Mouse (Mus musculus) heart, embryonic 15.5 days (tissue): ENCODE measurements around the gene Pwwp2b. TPM values are rescaled to one million over a fixed set of nuclear protein-coding genes. Genes with fewer than 3 reads are reported as not detected.

ENCODE experiments used
- ATAC-seq: fragments of 200-750 bp; cut with Nextera tagmentation; replicated peaks from 2 replicates; pipeline ENCODE4 v1.8.0; 2017; ENCODE audit warnings: low read depth, moderate TSS enrichment; ENCODE audit not compliant: insufficient number of reproducible peaks, insufficient read depth, low FRiP score
- H3K27ac ChIP-seq: fragments of 300-500 bp; sonication (generic); 2 replicates; pipeline ENCODE4 v1.5.1; 2015; ENCODE audit warnings: mild to moderate bottlenecking, inconsistent platforms
- H3K27me3 ChIP-seq: fragments of 300-500 bp; sonication (generic); 2 replicates; pipeline ENCODE4 v1.6.1; 2015; ENCODE audit warnings: inconsistent platforms
- H3K36me3 ChIP-seq: fragments of 300-500 bp; sonication (generic); 2 replicates; pipeline ENCODE4 v1.6.1; 2015; ENCODE audit warnings: mild to moderate bottlenecking, inconsistent platforms
- H3K4me1 ChIP-seq: fragments of 300-500 bp; sonication (generic); replicated peaks from 2 replicates; pipeline ENCODE4 v1.6.1; 2015; ENCODE audit warnings: inconsistent platforms
- H3K4me2 ChIP-seq: fragments of 300-500 bp; sonication (generic); 2 replicates; pipeline ENCODE4 v1.6.1; 2015; ENCODE audit warnings: inconsistent platforms, mild to moderate bottlenecking, moderate library complexity
- H3K4me3 ChIP-seq: fragments of 300-500 bp; sonication (generic); 2 replicates; pipeline ENCODE4 v1.5.1; 2015; ENCODE audit warnings: mild to moderate bottlenecking, inconsistent platforms
- H3K9ac ChIP-seq: fragments of 300-500 bp; sonication (generic); 2 replicates; pipeline ENCODE4 v1.6.1; 2015; ENCODE audit warnings: mild to moderate bottlenecking, inconsistent platforms
- H3K9me3 ChIP-seq: fragments of 300-500 bp; sonication (generic); replicated peaks from 2 replicates; pipeline ENCODE4 v1.6.1; 2016; ENCODE audit warnings: inconsistent platforms
- WGBS: fragments of 180-500 bp; shearing (Covaris S2); methylation state at CpG from one replicate; pipeline ENCODE4 v1.1.7; 2015; ENCODE audit warnings: mixed read lengths; 5-methylcytosine and 5-hydroxymethylcytosine counted together
- polyA plus RNA-seq: library from polyadenylated mRNA; unstranded; fragments of >200 nt; fragmentation: Nextera tagmentation; extraction: Ambion mirVana; gene quantifications from 2 replicates; pipeline ENCODE4 v1.2.1, GENCODE M21; 2015

Pwwp2b gene
- polyA plus RNA-seq, result 7.0 and 8.5 TPM in 2 replicates

DNA sequence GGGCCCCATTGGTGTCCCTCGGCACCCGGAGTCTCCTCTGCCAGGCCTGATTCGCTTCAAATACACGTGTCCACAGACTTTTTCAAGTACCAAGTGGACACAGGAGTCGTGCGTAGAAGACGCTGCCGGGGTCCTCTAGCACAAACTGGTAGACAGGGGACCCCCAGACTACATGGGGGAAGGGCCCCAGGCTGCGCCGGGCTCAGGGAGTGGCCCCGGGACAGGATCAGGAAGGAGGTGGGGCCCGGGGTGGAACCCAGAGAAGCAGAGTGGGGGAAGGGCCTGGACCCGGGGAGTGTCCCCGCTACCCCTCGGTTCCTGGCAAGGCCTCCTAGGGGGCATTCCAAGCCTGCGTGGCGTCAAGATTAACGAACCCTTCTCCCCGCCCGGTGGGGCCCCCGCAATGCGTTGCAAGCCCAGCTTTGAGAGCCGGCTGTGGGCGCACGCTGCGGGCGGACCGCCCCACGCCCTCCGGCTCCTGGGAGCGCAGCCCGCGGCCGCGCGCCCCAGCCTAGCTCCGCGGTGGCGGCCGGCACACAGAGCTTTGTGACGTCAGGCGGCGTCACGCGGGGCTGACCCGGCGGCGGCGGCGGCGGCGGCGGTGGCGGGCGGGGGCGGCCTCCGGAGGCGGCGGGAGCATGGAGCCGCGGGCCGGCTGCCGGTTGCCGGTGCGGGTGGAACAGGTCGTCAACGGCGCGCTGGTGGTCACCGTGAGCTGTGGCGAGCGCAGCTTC lies at the start of gene Pwwp2b:
Pwwp2b (plus strand) TSS at position 602 of the 734 bp plus-strand sequence.
- peak; percentile 76 for ATAC-seq
- peaks cover 68% of the 10 kb centered on the region for H3K4me1 ChIP-seq
- no peaks in the 10 kb centered on the region for H3K27me3 ChIP-seq
- peak within 1 kb of the TSS; percentile 86 for H3K27ac ChIP-seq
- H3K9me3 ChIP-seq, result no peaks in the 10 kb centered on the region
- peak within 1 kb of the TSS; percentile 92 for H3K4me2 ChIP-seq
- under 1% methylated on average over 65 of the region's 72 CpGs for WGBS
- H3K36me3 ChIP-seq, result no peaks in the 10 kb centered on the region
- H3K9ac ChIP-seq, result peak within 1 kb of the TSS; percentile 88
- H3K4me3 ChIP-seq, result peak within 1 kb of the TSS; percentile 77

DNA sequence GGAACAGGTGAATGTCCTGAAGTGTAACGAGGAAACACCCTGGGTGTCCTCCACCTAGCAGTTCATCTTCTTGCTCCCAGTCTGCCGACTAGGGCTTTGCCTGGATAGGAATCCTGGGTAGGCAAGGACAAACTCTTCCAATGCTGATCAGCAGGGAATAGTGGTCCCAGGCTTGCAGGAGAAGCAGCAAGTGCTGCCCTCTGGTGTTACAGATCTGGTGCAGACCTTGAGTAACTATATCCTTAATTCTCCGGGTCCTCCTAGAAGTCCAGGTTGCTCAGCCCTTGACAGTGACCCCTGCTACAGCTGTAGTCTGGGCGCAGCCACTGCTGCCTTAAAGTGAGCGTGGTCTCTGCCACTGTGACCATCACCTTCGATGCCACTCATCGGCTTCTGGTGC lies 48.2 kb upstream of the Pwwp2b start:
- Histone ChIP-seq H3K36me3 (no peaks in the 10 kb centered on the region), H3K4me3 (no peak overlapping the region), H3K27me3 (peaks cover 26% of the 10 kb centered on the region), H3K9me3 (no peaks in the 10 kb centered on the region), H3K9ac (no peak overlapping the region), H3K4me2 (no peak overlapping the region), H3K27ac (no peak overlapping the region), H3K4me1 (no peaks in the 10 kb centered on the region)
- 23% methylated on average over 7 of the region's 7 CpGs for WGBS
- ATAC-seq, result no peak

DNA sequence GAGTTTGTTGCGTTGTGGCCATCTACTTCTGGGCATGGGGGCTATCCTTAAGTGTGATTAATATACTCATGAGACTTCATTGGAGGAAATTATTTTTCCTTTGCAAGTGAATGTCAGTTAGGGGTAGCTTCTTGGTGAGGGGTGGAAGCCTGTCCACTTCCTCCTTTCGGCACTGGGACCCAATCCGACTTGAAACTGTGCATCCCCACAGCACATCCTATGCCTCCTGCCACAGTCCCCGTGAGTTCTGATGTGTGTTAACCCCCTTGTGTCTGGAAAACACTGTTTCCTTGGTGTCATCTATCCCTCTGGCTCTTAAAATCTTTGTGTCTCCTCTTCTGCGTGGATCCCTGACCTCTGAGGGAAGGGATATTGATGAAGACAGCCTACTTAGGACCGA lies 47.1 kb upstream of the Pwwp2b start:
- Histone ChIP-seq H3K36me3 (no peaks in the 10 kb centered on the region), H3K4me1 (no peaks in the 10 kb centered on the region), H3K9me3 (no peaks in the 10 kb centered on the region), H3K4me3 (no peak overlapping the region), H3K9ac (no peak overlapping the region), H3K27me3 (peaks cover 26% of the 10 kb centered on the region), H3K27ac (no peak overlapping the region), H3K4me2 (no peak overlapping the region)
- no peak for ATAC-seq
- WGBS, result 57% methylated on average over 6 of the region's 6 CpGs

DNA sequence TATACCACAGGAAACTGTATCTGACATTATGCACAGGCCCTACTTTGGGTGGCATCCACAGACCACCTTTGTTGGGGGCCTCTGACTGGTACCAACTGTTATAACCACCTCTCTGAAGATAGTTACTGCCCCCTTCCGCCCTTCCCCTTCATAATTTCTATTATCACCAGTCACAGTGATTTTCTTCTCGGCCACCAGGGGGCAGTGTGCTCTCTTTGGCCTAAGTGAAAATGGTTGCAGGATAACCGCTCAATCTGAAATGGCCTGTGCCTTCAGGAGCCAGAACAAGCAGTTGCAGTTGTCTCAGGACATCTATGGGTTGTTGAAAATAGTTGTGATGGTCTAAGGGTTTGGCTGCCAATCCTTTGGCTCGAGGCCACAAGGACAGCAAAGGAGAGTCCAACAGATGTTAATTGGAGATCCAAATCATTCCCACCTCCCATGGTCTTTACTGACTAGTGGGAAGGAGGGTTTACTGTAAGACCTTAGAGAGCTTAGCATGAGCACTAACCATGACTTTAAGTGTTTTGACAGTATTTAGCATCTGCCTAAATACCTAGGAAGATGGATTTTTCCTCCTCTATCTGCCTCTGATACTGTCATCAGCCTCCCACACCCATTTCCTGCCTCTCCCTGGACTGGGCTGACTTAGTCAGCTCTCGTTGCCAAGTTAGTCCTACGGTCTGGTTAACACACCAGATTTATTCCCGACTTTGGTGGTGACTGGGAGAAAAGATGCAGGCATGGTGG lies 40.1 kb upstream of the Pwwp2b start:
- no peaks in the 10 kb centered on the region for H3K36me3 ChIP-seq
- H3K27ac ChIP-seq, result no peak overlapping the region
- peaks cover 6% of the 10 kb centered on the region; the same call in 1 of the 2 replicates for H3K4me1 ChIP-seq
- H3K4me2 ChIP-seq, result no peak overlapping the region
- 17% methylated on average over 7 of the region's 7 CpGs for WGBS
- ATAC-seq, result no peak
- H3K4me3 ChIP-seq, result no peak overlapping the region
- H3K9me3 ChIP-seq, result no peaks in the 10 kb centered on the region
- H3K9ac ChIP-seq, result no peak overlapping the region
- H3K27me3 ChIP-seq, result no peaks in the 10 kb centered on the region

DNA sequence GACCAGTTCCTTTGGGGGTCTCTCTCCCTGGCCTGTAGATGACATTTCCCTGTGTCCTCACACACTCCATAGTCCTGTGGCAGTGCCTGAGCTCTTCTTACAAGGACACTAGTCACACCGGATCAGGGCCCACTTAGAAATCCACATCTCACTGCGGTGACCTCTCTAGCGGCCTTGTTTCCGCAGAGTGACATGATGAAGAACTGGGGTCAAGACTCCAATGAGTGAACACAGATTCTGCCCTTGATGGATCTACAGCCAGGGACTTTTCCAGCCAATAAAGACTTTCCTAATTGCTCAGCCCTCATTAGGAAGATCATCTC lies 39.5 kb upstream of the Pwwp2b start:
- H3K9me3 ChIP-seq, result no peaks in the 10 kb centered on the region
- H3K4me2 ChIP-seq, result no peak overlapping the region
- H3K4me1 ChIP-seq, result peaks cover 10% of the 10 kb centered on the region; the same call in 1 of the 2 replicates
- 82% methylated on average over 4 of the region's 4 CpGs for WGBS
- no peak for ATAC-seq
- no peaks in the 10 kb centered on the region for H3K36me3 ChIP-seq
- no peaks in the 10 kb centered on the region for H3K27me3 ChIP-seq
- H3K9ac ChIP-seq, result no peak overlapping the region
- H3K4me3 ChIP-seq, result no peak overlapping the region
- H3K27ac ChIP-seq, result no peak overlapping the region

DNA sequence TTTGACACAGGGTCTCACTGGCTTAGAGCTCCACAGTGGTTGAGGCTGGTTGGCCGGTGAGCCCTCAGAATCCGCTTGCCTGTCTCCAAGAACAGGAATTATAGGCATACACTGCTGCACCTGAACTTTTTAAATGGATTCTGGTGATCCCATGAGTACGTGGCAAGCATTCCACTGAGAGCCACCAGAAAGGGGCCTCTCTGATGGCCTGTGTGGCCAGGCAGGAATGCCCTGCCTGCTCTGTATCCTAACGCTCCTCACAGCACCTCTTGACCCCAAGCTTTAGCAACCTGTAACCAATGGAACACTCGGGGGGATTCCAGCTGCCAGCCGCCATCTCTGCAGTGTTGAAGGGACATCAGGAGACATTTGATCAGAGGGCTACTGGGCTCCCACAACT lies 36.5 kb upstream of the Pwwp2b start:
- no peak overlapping the region for H3K9ac ChIP-seq
- H3K27me3 ChIP-seq, result no peaks in the 10 kb centered on the region
- 86% methylated on average over 6 of the region's 6 CpGs for WGBS
- no peaks in the 10 kb centered on the region for H3K36me3 ChIP-seq
- H3K4me1 ChIP-seq, result peaks cover 15% of the 10 kb centered on the region
- no peak overlapping the region for H3K4me3 ChIP-seq
- no peak for ATAC-seq
- H3K4me2 ChIP-seq, result no peak overlapping the region
- H3K27ac ChIP-seq, result no peak overlapping the region
- no peaks in the 10 kb centered on the region for H3K9me3 ChIP-seq

DNA sequence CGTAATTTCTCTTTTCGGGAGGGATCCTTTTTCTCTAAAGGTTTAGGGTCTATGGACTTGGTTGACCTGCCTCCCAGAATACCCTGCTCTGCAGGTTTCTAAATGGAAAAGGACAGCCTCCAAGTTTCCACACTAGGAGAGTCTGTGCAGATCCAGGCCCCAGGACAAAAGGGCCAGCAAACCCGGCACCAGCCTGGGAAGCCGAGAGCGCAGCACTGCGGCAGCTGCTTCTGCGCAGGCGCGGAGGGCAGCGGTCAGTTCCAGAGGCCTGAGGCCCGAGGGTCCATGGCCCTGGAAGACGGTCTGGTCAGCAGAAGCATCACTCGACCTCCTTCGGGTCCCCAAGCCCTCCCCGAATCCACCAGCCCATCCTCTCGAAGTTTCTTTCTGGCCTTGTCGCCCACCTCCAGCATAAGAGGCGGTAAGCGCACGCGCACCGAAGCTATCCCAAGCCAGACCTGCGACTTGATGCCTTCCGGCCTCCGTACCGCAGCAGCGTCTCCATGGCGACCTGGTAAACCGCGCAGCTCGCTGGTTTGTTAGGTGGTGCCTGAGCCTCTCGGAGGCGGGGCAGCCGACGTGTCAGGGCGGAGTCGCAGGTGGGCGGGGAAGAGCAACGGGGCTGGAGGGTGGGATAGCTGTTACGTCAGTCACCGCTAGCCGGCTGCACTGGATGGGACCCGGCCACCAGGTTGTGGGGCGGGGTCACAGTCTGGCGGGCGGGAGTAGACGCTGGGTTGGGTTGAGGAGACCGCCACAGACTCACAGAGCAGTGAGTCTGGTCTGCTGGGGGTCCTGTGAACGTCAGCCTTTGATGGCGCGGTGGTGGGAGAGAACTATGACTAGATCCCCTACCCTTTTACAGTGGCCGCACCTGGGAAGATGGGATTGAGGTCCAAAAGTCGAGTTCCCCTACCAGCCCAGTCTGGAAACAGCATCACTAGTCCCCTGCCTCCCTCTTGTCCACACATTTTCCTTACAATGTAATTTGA lies 35.2 kb upstream of the Pwwp2b start, which contains the start of the genes Lrrc27 and Stk32c:
Lrrc27 (plus strand) TSS at position 235 of the 992 bp plus-strand sequence.
Stk32c (minus strand) TSS at position 554 of the 992 bp plus-strand sequence.
- H3K27me3 ChIP-seq, result no peaks in the 10 kb centered on the region
- peaks cover 17% of the 10 kb centered on the region for H3K4me1 ChIP-seq
- H3K36me3 ChIP-seq, result no peaks in the 10 kb centered on the region
- H3K27ac ChIP-seq, result peak within 1 kb of the TSS; percentile 83
- peak within 1 kb of the TSS; percentile 68 for H3K4me2 ChIP-seq
- peak within 1 kb of the TSS; percentile 61 for H3K4me3 ChIP-seq
- no peaks in the 10 kb centered on the region for H3K9me3 ChIP-seq
- peak; percentile 97 for ATAC-seq
- 2% methylated on average over 53 of the region's 53 CpGs for WGBS
- peak within 1 kb of the TSS; percentile 70 for H3K9ac ChIP-seq

DNA sequence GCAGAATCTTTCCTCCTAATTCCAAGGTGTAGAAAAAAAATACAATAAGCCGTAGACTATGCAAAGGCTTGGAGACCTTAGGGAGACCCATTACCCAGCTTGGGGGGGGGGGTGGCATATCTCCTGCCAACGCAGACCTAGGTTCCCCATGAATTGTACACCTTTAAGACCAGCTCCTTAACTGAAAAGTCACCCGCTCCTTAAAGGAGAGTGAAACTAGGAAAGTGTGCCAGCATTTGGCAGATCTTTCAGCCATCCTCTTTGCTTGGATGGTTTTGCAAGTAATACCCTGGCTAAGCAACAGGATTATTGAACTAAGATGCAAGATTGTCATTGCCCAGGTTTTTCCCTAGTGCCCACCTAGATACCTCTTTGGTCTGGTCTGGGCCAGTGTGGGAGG lies 34.5 kb upstream of the Pwwp2b start:
- peaks cover 17% of the 10 kb centered on the region for H3K4me1 ChIP-seq
- no peaks in the 10 kb centered on the region for H3K9me3 ChIP-seq
- H3K36me3 ChIP-seq, result no peaks in the 10 kb centered on the region
- H3K27me3 ChIP-seq, result no peaks in the 10 kb centered on the region
- H3K4me2 ChIP-seq, result peak overlapping the region; percentile 68
- WGBS, result 71% methylated on average over 3 of the region's 3 CpGs
- no peak for ATAC-seq
- H3K9ac ChIP-seq, result peak overlapping the region; percentile 46; the same call in 1 of the 2 replicates
- H3K27ac ChIP-seq, result peak overlapping the region; percentile 60
- H3K4me3 ChIP-seq, result peak overlapping the region; percentile 61

DNA sequence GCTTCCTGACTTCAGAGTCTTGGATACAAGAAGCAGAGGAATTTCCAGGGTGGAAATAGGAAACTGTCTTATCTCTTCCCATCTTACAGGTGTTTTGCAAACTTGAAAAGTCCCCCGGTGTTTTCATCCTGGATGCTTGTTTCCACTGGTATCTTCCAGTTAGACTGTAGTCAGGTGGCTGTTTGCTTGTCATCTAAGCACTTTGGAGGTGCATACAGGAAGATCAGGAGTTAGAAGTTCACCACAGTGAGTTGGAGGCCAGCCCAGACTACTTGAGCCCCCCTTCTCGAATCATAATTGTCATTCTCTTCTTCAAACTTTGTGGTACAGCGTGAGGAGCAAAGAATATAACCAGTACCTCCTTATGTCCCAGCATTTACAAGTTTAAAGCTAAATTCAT lies 34.1 kb upstream of the Pwwp2b start:
- 69% methylated on average over 3 of the region's 3 CpGs for WGBS

DNA sequence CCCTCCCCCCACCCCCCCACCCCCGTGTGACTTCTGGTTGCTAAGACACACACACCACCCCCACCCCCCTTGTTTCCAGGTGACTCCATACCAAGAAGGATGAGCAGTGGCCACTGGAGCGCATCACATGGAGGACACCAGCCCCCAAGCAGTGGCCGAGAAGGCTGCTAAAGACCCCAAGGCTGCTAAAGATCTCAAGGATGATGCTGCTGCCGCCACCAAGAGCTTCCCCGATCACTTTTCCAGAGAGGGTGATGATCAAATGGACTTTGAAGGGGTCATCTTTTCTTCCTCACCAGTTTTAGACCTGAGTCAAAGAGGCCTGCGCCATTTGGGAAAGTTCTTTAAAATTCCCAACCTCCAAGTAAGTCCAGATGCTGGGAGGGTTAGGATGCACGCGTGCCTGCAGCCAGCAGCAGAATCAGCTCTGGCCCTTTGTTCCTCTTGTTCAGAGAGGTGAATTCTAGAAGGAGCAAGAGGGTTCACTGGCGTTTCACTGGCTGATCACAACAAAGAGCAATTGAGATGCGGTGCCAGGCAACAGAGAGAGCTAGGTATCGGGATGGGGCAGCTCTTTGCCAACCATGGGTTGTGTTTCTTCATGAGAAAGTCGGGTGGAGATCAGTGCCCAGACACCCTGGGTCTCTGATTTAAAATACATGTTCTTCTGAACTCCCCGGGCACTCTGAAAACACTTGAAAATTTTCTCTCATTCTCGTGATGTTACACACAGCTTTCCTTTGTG lies 33.5 kb upstream of the Pwwp2b start:
- H3K27ac ChIP-seq, result no peak overlapping the region
- H3K9me3 ChIP-seq, result no peaks in the 10 kb centered on the region
- 81% methylated on average over 14 of the region's 14 CpGs for WGBS
- ATAC-seq, result no peak
- H3K4me1 ChIP-seq, result peaks cover 24% of the 10 kb centered on the region
- H3K4me2 ChIP-seq, result no peak overlapping the region
- no peaks in the 10 kb centered on the region for H3K36me3 ChIP-seq
- no peaks in the 10 kb centered on the region for H3K27me3 ChIP-seq
- no peak overlapping the region for H3K4me3 ChIP-seq
- H3K9ac ChIP-seq, result no peak overlapping the region

More for the DNA sequence above, 34.1 kb upstream of the Pwwp2b start:
- H3K27ac ChIP-seq, result no peak overlapping the region
- no peaks in the 10 kb centered on the region for H3K9me3 ChIP-seq
- ATAC-seq, result no peak
- H3K4me1 ChIP-seq, result peaks cover 21% of the 10 kb centered on the region
- H3K36me3 ChIP-seq, result no peaks in the 10 kb centered on the region
- peak overlapping the region; percentile 68; the same call in 1 of the 2 replicates for H3K4me2 ChIP-seq
- H3K27me3 ChIP-seq, result no peaks in the 10 kb centered on the region
- 0 out of 2 replicates have a peak overlapping the region, but pooled peaks have one; percentile 46 for H3K9ac ChIP-seq
- no peak overlapping the region for H3K4me3 ChIP-seq
